Mouse (Mus musculus): ENCODE measurements around the gene Ugt1a10. TPM values are rescaled to one million over a fixed set of nuclear protein-coding genes. Genes with fewer than 3 reads are reported as not detected.

Gene Ugt1a10
- polyA plus RNA-seq, 1 experiment from 2014 or later = not detected

- Histone ChIP-seq H3K4me3 (no peak overlapping the region), H3K9me3 (peaks cover 97% of the 10 kb centered on the region), H3K27me3 (replicated peaks; ENCODE audit: low read depth, poor library complexity, severe bottlenecking) (no peaks in the 10 kb centered on the region), H3K4me1 (no peaks in the 10 kb centered on the region), H3K27ac (replicated peaks) (no peak overlapping the region), H3K36me3 (replicated peaks) (no peaks in the 10 kb centered on the region)
- DNase-seq (ENCODE audit: low spot score) = no peak
- WGBS = 56% methylated on average over 3 of the region's 3 CpGs
These were observed 177.6 kb downstream of the Ugt1a10 start for GRCm38 (mm10) chr1:88232664-88233380.

DNA sequence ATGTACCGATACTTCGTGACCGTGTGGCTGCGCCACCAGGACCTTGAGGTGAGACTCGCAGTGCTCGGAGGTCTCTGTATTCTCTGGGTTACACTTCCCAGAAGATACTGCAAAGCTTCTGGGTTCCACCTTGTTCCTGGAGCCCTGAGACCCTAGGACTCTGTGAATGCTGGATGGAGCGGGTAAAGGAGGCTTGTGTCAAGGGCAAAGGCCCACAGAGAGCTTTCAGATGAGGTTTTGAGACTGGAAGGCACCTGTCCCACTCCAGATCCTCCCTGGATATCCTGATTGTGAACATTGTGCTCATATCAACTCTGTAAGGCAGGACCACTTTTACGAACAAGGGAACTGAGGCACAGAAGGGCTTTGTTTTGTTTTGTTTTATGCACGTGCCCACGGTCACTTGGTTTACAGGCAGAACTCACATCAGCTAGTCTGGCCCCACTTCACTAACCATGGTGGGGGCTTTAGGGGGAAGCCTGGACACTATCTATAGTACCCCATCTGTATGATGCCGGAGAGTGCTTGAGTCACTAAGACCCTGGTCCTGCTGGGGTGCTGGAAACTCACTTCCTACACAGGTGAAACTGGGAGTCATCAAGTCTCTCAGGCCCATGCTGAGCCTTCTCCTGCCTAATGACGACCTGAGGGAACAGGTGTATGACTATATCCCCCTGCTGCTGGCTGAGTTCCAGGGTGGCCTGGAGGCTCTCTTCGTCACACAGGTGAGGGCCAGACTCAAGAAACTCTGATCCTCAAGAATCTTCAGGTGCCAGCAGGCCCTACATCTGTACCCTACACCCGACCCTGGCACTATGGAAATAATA is 178.4 kb downstream of the Ugt1a10 start:
- DNase-seq (ENCODE audit: low spot score) = no peak
- Histone ChIP-seq H3K36me3 (replicated peaks) (no peaks in the 10 kb centered on the region), H3K4me1 (no peaks in the 10 kb centered on the region), H3K4me3 (no peak overlapping the region), H3K9me3 (peaks cover 97% of the 10 kb centered on the region), H3K27ac (replicated peaks) (no peak overlapping the region), H3K27me3 (replicated peaks; ENCODE audit: low read depth, poor library complexity, severe bottlenecking) (no peaks in the 10 kb centered on the region)
- 68% methylated on average over 14 of the region's 14 CpGs for WGBS

DNA sequence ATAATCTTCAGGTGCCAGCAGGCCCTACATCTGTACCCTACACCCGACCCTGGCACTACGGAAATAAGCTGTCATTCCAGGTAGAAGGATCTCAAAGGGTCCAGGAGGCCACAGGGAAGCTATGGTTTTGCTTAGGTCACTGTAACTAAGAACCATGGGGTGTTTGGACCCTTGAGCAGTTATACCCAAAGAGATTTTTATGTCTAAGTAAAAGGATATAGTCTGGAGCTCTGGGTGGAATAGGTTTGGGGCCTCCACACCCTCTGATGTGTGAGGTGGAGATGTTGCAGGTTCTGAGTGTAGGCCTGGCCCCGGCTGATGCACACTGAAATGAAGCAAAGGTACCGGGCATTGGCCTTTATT is 179.0 kb downstream of the Ugt1a10 start:
- Histone ChIP-seq H3K4me3 (no peak overlapping the region), H3K27ac (replicated peaks) (no peak overlapping the region), H3K27me3 (replicated peaks; ENCODE audit: low read depth, poor library complexity, severe bottlenecking) (no peaks in the 10 kb centered on the region), H3K4me1 (no peaks in the 10 kb centered on the region), H3K36me3 (replicated peaks) (no peaks in the 10 kb centered on the region), H3K9me3 (peaks cover 97% of the 10 kb centered on the region)
- 65% methylated on average over 4 of the region's 4 CpGs for WGBS
- DNase-seq (ENCODE audit: low spot score) = no peak

DNA sequence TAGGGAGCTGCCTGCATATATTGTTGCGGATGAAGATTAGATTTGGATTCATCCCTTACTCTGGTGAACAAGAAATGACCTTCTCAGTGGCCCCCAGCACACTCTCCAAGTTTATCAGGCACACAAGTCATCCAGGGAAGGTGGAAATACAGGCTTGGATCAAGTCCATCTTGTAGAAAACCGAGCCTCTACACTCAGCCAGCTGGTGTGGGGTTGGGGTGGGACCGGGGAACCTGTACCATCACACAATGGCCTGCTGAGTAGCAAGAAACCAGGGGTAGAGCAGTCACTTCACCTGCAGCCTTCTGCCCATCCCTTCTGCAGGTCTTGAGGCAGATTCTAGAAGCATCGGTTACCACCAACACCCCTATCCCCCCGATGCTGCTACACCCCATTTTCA is 179.5 kb downstream of the Ugt1a10 start:
- Histone ChIP-seq H3K27ac (replicated peaks) (no peak overlapping the region), H3K4me3 (no peak overlapping the region), H3K4me1 (no peaks in the 10 kb centered on the region), H3K27me3 (replicated peaks; ENCODE audit: low read depth, poor library complexity, severe bottlenecking) (no peaks in the 10 kb centered on the region), H3K36me3 (replicated peaks) (no peaks in the 10 kb centered on the region), H3K9me3 (peaks cover 97% of the 10 kb centered on the region)
- WGBS = 46% methylated on average over 5 of the region's 5 CpGs
- no peak for DNase-seq (ENCODE audit: low spot score)

DNA sequence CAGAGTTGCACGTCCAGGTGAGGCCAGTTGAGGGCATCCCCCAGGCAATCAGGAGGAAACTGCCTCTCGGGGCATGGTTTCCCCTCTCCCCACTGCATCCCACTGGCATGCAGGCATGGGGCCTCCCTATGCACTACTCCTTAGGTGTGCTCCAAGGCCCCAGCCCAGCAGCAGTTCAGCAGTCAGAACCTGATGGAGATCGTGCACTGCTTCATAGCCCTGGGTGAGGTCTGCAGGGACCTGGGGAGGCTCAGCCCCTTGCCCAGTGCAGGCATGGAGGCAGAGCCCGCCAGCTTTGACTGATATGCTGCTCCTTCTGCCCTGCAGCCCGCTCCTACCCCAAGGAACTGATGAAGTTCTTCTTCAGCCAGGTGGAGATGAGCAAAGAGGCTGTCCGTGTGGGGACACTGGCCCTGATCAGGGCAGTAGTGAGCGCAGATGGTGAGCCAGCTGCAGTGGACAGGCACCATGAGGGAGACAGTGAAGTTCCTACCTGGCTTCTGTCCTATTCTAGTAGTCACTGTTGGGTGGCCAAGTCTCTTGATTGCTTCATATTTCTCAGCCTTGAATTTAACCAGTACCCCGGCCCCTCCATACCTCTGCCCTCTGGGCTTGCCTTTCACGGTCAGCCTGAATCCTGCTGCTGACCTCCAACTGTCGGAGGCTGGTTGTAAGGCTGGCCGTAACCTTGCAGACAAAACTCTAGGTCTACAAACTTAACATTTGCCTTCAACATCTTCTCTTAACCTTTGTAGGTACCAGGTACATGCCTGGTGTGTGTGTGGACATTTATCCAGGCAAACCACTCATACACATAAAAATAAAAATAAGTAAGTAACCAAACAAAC is 180.1 kb downstream of the Ugt1a10 start:
- 66% methylated on average over 11 of the region's 11 CpGs for WGBS
- H3K36me3 ChIP-seq (replicated peaks) = no peaks in the 10 kb centered on the region
- DNase-seq (ENCODE audit: low spot score) = no peak
- peaks cover 97% of the 10 kb centered on the region for H3K9me3 ChIP-seq
- no peaks in the 10 kb centered on the region for H3K4me1 ChIP-seq
- H3K27ac ChIP-seq (replicated peaks) = no peak overlapping the region
- H3K4me3 ChIP-seq = no peak overlapping the region
- no peaks in the 10 kb centered on the region for H3K27me3 ChIP-seq (replicated peaks; ENCODE audit: low read depth, poor library complexity, severe bottlenecking)

DNA sequence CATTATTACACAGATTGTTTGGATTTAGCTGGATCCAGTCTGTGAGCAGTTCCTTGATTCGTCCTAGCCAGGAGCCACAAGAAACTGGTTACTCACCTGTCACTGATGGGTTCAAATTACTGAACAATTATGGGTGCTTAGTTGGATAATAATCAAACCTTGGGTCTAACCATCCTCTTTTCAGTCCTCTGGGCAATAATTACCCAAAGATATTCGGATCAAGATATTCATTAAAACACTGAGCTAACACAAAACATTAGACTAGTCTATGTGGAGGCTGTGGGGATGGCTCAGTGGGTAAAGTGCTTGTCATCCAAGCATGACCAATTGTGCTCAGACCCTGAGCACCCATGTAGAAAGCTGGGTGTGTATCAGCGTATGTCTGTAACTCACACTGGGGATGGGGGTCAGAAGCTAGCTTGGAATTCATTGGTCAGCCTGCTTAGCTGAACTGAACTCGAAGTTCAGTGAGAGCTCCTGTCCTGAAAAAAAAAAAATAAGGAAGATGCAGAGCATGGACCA is 180.8 kb downstream of the Ugt1a10 start:
- no peaks in the 10 kb centered on the region for H3K36me3 ChIP-seq (replicated peaks)
- H3K9me3 ChIP-seq = peaks cover 97% of the 10 kb centered on the region
- no peak overlapping the region for H3K27ac ChIP-seq (replicated peaks)
- WGBS = 67% methylated on average over 4 of the region's 4 CpGs
- H3K4me3 ChIP-seq = no peak overlapping the region
- no peak for DNase-seq (ENCODE audit: low spot score)
- no peaks in the 10 kb centered on the region for H3K27me3 ChIP-seq (replicated peaks; ENCODE audit: low read depth, poor library complexity, severe bottlenecking)
- no peaks in the 10 kb centered on the region for H3K4me1 ChIP-seq

DNA sequence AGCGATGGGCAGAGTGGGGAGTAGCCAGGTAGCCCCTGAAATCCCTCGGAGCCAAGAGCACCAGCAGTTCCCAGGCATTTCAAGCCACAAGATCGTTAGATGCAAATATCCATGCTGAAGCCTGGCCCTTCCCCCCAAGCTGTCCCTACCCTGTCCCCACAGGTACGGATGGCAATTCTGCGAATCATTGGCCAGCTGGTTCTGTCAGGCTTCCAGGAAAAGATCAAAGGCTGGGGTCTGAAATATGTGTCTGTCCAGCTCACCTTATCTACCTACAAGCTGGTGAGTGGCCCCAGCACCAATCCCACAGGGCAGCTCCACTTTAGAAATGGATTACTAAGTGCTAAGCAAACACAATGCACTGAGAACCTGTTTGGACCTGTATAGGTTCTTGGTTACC is 182.1 kb downstream of the Ugt1a10 start:
- Histone ChIP-seq H3K4me3 (no peak overlapping the region), H3K27me3 (replicated peaks; ENCODE audit: low read depth, poor library complexity, severe bottlenecking) (no peaks in the 10 kb centered on the region), H3K27ac (replicated peaks) (no peak overlapping the region), H3K36me3 (replicated peaks) (no peaks in the 10 kb centered on the region), H3K4me1 (no peaks in the 10 kb centered on the region), H3K9me3 (peaks cover 96% of the 10 kb centered on the region)
- DNase-seq (ENCODE audit: low spot score) = no peak
- WGBS = 82% methylated on average over 5 of the region's 5 CpGs

DNA sequence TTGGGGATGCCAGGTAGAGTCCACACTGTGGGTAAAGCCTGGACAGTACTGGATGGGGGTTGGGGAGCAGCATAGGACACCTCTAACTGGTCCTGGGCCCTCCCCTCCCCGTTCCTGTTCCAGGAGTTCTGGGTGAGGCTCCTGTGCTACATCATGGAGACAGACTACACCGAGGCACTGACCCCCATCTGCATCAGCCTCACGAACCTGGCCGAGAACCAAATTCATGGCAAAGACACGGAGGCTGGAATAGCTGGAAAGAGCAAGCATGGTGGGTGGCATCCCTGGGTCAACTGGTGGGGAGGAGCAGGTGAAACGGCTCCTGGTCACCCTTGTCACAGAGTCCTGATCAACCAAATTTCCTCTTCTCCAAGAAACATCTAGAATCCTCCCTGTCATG is 183.6 kb downstream of the Ugt1a10 start:
- no peaks in the 10 kb centered on the region for H3K36me3 ChIP-seq (replicated peaks)
- no peaks in the 10 kb centered on the region for H3K27me3 ChIP-seq (replicated peaks; ENCODE audit: low read depth, poor library complexity, severe bottlenecking)
- H3K9me3 ChIP-seq = peaks cover 95% of the 10 kb centered on the region
- no peaks in the 10 kb centered on the region for H3K4me1 ChIP-seq
- no peak overlapping the region for H3K4me3 ChIP-seq
- WGBS = 81% methylated on average over 6 of the region's 6 CpGs
- H3K27ac ChIP-seq (replicated peaks) = no peak overlapping the region
- DNase-seq (ENCODE audit: low spot score) = no peak

DNA sequence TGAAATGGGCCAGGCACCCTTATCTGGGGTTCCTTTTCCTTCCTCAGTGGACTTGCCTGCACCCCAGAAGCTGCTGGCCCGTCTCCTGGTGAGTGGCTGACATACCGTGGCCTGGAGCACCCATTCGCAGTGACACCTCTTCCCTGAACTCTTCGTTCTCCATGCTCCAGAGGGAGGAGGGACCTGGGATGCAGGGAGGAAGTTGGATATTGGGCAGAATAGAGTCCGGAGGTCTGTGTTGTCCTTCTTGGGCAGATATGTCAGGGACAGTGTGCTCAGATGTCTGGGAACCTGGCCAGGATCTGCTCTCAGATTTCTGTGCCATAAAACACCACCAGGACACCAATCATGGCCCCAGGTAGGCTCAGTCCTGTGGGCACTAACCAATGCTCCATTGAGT is 184.9 kb downstream of the Ugt1a10 start:
- Histone ChIP-seq H3K27me3 (replicated peaks; ENCODE audit: low read depth, poor library complexity, severe bottlenecking) (no peaks in the 10 kb centered on the region), H3K27ac (replicated peaks) (no peak overlapping the region), H3K9me3 (peaks cover 95% of the 10 kb centered on the region), H3K4me1 (no peaks in the 10 kb centered on the region), H3K36me3 (replicated peaks) (no peaks in the 10 kb centered on the region), H3K4me3 (no peak overlapping the region)
- DNase-seq (ENCODE audit: low spot score) = no peak
- WGBS = 73% methylated on average over 5 of the region's 5 CpGs

GRCm38 (mm10) chr1:88240579-88240978 is 185.4 kb downstream of the Ugt1a10 start:
- Histone ChIP-seq H3K4me1 (no peaks in the 10 kb centered on the region), H3K27me3 (replicated peaks; ENCODE audit: low read depth, poor library complexity, severe bottlenecking) (no peaks in the 10 kb centered on the region), H3K27ac (replicated peaks) (no peak overlapping the region), H3K36me3 (replicated peaks) (no peaks in the 10 kb centered on the region), H3K9me3 (peaks cover 95% of the 10 kb centered on the region), H3K4me3 (no peak overlapping the region)
- DNase-seq (ENCODE audit: low spot score) = no peak
- 74% methylated on average over 4 of the region's 4 CpGs for WGBS

- Histone ChIP-seq H3K27ac (replicated peaks) (no peak overlapping the region), H3K9me3 (peaks cover 96% of the 10 kb centered on the region), H3K4me3 (no peak overlapping the region), H3K27me3 (replicated peaks; ENCODE audit: low read depth, poor library complexity, severe bottlenecking) (no peaks in the 10 kb centered on the region), H3K36me3 (replicated peaks) (no peaks in the 10 kb centered on the region), H3K4me1 (no peaks in the 10 kb centered on the region)
- WGBS = 68% methylated on average over 5 of the region's 5 CpGs
- DNase-seq (ENCODE audit: low spot score) = no peak
These were observed 188.7 kb downstream of the Ugt1a10 start for GRCm38 (mm10) chr1:88243861-88244260.

DNA sequence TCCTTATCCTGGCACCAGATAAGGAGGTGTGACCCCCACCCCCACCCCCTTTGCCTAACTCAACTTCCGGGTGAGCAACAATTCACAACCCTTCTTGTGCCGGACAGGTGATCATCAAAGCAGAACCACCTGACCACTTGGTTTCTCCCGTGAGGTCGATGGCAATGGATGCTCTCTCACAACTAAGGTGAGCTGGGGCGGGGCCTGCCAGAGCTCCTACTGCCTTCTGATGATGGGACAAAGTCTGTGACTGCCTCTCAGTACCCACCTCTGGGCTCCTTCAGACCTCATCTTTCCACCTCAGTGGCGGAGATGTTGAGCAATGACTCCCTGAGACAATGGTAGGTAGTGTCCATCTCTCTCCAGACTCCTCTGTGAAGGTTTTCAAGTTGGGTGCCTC is 190.7 kb downstream of the Ugt1a10 start:
- Histone ChIP-seq H3K27me3 (replicated peaks; ENCODE audit: low read depth, poor library complexity, severe bottlenecking) (no peaks in the 10 kb centered on the region), H3K9me3 (peaks cover 96% of the 10 kb centered on the region), H3K27ac (replicated peaks) (no peak overlapping the region), H3K4me3 (no peak overlapping the region), H3K36me3 (replicated peaks) (no peaks in the 10 kb centered on the region), H3K4me1 (no peaks in the 10 kb centered on the region)
- DNase-seq (ENCODE audit: low spot score) = no peak
- WGBS = 77% methylated on average over 6 of the region's 6 CpGs

All from embryonic facial prominence, embryonic 10.5 days (tissue).